Mouse (Mus musculus) erythroblast, embryonic 14.5 days (primary cell): ENCODE measurements around the gene Hpn. TPM values are rescaled to one million over a fixed set of nuclear protein-coding genes. Genes with fewer than 3 reads are reported as not detected.

Experiments
- H3K27me3 ChIP-seq: 2 replicates; pipeline ENCODE4 v1.6.1; 2012; ENCODE audit warnings: inconsistent platforms; ENCODE audit not compliant: control insufficient read depth
- H3K36me3 ChIP-seq: 2 replicates; pipeline ENCODE4 v1.6.1; 2012; ENCODE audit warnings: mild to moderate bottlenecking, inconsistent platforms; ENCODE audit not compliant: control insufficient read depth
- H3K4me1 ChIP-seq: 2 replicates; pipeline ENCODE4 v1.6.1; 2012; ENCODE audit warnings: inconsistent platforms; ENCODE audit not compliant: control insufficient read depth
- H3K4me3 ChIP-seq: replicated peaks from 2 replicates; pipeline ENCODE3; 2012; ENCODE audit warnings: moderate library complexity, mild to moderate bottlenecking, inconsistent platforms
- H3K9me3 ChIP-seq: 2 replicates; pipeline ENCODE4 v1.6.1; 2012; ENCODE audit warnings: low read length, inconsistent platforms, mixed read lengths; ENCODE audit not compliant: control insufficient read depth
- GATA1 ChIP-seq: IDR thresholded peaks from 2 replicates; pipeline ENCODE4 v1.6.1; 2012; ENCODE audit warnings: low read length, inconsistent platforms, mixed read lengths
- TAL1 ChIP-seq: IDR thresholded peaks from 3 replicates; pipeline ENCODE4 v1.6.1; 2012; ENCODE audit warnings: low read length, inconsistent platforms, mixed read lengths
- polyA plus RNA-seq: library from polyadenylated mRNA; stranded (reverse); fragments of >175 nt; gene quantifications from 2 replicates; pipeline ENCODE4 v1.2.3, GENCODE M21; 2012

The Hpn gene
- polyA plus RNA-seq, 1 experiment = 0.15 TPM

GRCm38 (mm10) chr7:31117465-31117864 is 2.4 kb upstream of the Hpn start:
- no peaks in the 10 kb centered on the region for H3K27me3 ChIP-seq
- TF ChIP-seq GATA1 (no peak), TAL1 (no peak)
- H3K9me3 ChIP-seq = no peaks in the 10 kb centered on the region
- no peaks in the 10 kb centered on the region for H3K36me3 ChIP-seq
- no peak overlapping the region for H3K4me3 ChIP-seq
- H3K4me1 ChIP-seq = no peaks in the 10 kb centered on the region

GRCm38 (mm10) chr7:31116721-31117145 is 1.6 kb upstream of the Hpn start:
- no peak for TF ChIP-seq GATA1
- no peak for TF ChIP-seq TAL1
- H3K4me3 ChIP-seq = peak overlapping the region; percentile 9

DNA sequence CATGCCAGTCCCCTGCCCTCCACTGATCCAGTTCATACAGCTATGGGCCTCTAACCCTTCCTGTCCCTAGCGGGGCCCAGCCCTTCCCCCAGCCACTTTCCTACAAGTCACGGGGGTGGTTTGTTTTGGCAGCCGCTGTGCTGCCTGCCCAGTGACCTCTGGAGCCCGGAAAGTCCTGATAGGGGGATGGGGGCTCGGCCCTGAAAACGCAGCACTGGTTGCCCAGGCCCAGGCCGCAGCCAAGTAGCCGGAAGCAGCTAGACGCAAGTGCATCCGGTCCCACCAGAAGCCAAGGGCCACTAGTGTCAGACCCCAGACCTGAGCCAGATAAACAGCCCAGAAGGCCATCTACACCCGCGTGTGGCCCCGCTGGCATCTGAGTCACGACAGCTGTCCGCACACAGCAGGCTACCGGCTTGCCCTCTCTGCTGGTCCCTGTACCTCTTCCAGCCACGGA is 525 bp upstream of the Hpn start:
- no peaks in the 10 kb centered on the region for H3K36me3 ChIP-seq
- H3K4me1 ChIP-seq = no peaks in the 10 kb centered on the region
- TF ChIP-seq GATA1 (no peak), TAL1 (no peak)
- H3K9me3 ChIP-seq = no peaks in the 10 kb centered on the region
- H3K4me3 ChIP-seq = no peak overlapping the region
- H3K27me3 ChIP-seq = no peaks in the 10 kb centered on the region

More at GRCm38 (mm10) chr7:31116721-31117145, 1.6 kb upstream of the Hpn start:
- H3K4me1 ChIP-seq = no peaks in the 10 kb centered on the region
- no peaks in the 10 kb centered on the region for H3K9me3 ChIP-seq
- H3K36me3 ChIP-seq = no peaks in the 10 kb centered on the region
- no peaks in the 10 kb centered on the region for H3K27me3 ChIP-seq

- Histone ChIP-seq H3K4me1 (no peaks in the 10 kb centered on the region), H3K36me3 (no peaks in the 10 kb centered on the region; the same call in 1 of the 2 replicates), H3K27me3 (no peaks in the 10 kb centered on the region), H3K4me3 (peak overlapping the region; percentile 47), H3K9me3 (no peaks in the 10 kb centered on the region)
- TF ChIP-seq GATA1 (no peak), TAL1 (no peak)
Measured at GRCm38 (mm10) chr7:31114646-31115045, 444 bp downstream of the Hpn start.

DNA sequence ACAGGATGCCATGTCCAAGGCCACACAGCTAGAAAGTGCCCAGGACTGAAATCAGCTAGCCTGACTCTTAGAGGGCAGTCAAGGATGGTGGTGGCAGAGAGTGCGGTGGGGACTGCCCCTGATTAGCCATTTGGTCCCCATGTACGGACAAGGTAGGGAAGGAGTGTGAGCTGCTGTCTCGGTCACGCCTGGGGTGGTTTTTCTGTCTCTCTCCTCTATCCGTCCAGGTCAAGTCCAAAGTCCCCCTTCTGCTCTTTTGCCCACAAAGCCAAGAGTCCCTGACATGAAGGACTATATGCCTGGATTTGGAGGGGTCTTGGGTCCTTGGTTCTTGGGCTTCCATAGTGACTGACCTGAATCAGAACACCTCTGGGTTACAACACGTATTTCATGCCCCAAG is 1.3 kb downstream of the Hpn start:
- no peaks in the 10 kb centered on the region for H3K9me3 ChIP-seq
- no peaks in the 10 kb centered on the region; the same call in 1 of the 2 replicates for H3K36me3 ChIP-seq
- no peaks in the 10 kb centered on the region for H3K4me1 ChIP-seq
- H3K27me3 ChIP-seq = no peaks in the 10 kb centered on the region
- peak overlapping the region; percentile 47 for H3K4me3 ChIP-seq
- TF ChIP-seq GATA1 (no peak), TAL1 (no peak)

DNA sequence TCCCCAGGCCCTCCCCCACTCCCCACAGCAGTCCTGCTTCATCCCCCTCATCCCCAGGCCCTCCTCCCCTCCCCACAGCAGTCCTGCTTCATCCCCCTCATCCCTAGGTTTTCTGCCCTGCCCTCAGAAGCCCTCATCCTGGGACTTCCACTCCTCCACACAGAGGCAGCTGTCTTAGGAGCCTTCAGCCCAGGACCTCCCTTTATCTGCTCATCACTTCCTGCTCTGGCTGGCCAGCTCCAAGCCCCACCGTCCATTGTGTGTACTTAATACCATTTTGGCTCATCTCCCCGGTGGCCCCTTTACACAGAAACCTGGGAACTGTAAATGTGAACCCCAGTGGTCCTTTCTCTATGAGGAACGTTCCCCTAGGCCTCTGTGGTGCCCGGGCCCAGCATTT is 3.1 kb downstream of the Hpn start:
- no peak overlapping the region for H3K4me3 ChIP-seq
- TF ChIP-seq GATA1 (no peak), TAL1 (no peak)
- H3K9me3 ChIP-seq = no peaks in the 10 kb centered on the region
- H3K27me3 ChIP-seq = no peaks in the 10 kb centered on the region
- no peaks in the 10 kb centered on the region; the same call in 1 of the 2 replicates for H3K36me3 ChIP-seq
- H3K4me1 ChIP-seq = no peaks in the 10 kb centered on the region

- Histone ChIP-seq H3K4me1 (no peaks in the 10 kb centered on the region), H3K4me3 (no peak overlapping the region), H3K36me3 (no peaks in the 10 kb centered on the region; the same call in 1 of the 2 replicates), H3K9me3 (no peaks in the 10 kb centered on the region), H3K27me3 (no peaks in the 10 kb centered on the region)
- no peak for TF ChIP-seq TAL1
Measured at GRCm38 (mm10) chr7:31110861-31111385, 4.2 kb downstream of the Hpn start.

GRCm38 (mm10) chr7:31109796-31110195 is 5.3 kb downstream of the Hpn start:
- H3K27me3 ChIP-seq = no peaks in the 10 kb centered on the region
- no peaks in the 10 kb centered on the region for H3K4me1 ChIP-seq
- no peaks in the 10 kb centered on the region for H3K9me3 ChIP-seq
- H3K4me3 ChIP-seq = no peak overlapping the region
- no peak for TF ChIP-seq TAL1
- no peak for TF ChIP-seq GATA1
- H3K36me3 ChIP-seq = no peaks in the 10 kb centered on the region; the same call in 1 of the 2 replicates

DNA sequence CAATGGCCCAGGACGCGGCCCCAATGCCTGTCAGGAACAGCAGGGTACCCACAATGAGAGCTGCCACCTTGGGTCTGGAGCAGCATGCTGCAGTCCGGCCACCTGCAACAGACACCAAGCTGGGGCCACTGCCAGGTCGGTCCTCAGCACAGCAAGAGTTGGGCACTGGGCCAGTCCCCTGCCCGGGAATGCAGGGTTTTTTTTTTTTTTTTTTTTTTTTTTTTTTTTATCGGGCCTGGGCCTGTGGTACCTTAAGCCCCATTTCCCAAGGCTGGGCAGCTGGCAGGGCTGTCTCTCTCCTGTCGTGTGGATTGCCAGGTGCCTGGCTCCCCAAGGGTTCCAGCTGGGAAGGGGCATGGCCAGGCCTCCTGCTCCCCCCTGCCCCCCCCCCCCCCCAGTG is 6.0 kb downstream of the Hpn start:
- Histone ChIP-seq H3K36me3 (no peaks in the 10 kb centered on the region; the same call in 1 of the 2 replicates), H3K27me3 (no peaks in the 10 kb centered on the region), H3K9me3 (no peaks in the 10 kb centered on the region), H3K4me3 (no peak overlapping the region), H3K4me1 (no peaks in the 10 kb centered on the region)
- TF ChIP-seq GATA1 (no peak), TAL1 (no peak)

GRCm38 (mm10) chr7:31107781-31108180 is 7.3 kb downstream of the Hpn start:
- Histone ChIP-seq H3K4me3 (no peak overlapping the region), H3K9me3 (no peaks in the 10 kb centered on the region), H3K27me3 (no peaks in the 10 kb centered on the region), H3K36me3 (peaks cover under 1% of the 10 kb centered on the region; the same call in 1 of the 2 replicates), H3K4me1 (no peaks in the 10 kb centered on the region)
- TF ChIP-seq GATA1 (no peak), TAL1 (no peak)
